Mouse (Mus musculus) hindbrain, embryonic 15.5 days (tissue): ENCODE measurements around the gene Ndufaf7. TPM values are rescaled to one million over a fixed set of nuclear protein-coding genes. Genes with fewer than 3 reads are reported as not detected.

Experiments
- ATAC-seq: fragments of 200-750 bp; cut with Nextera tagmentation; 2 replicates; pipeline ENCODE4 v1.8.0; 2017; ENCODE audit warnings: low read depth, moderate number of reproducible peaks, moderate TSS enrichment; ENCODE audit not compliant: low FRiP score
- H3K27ac ChIP-seq: fragments of 300-500 bp; sonication (generic); replicated peaks from 2 replicates; pipeline ENCODE4 v1.5.1; 2015; ENCODE audit warnings: mild to moderate bottlenecking, inconsistent platforms
- H3K27me3 ChIP-seq: fragments of 300-500 bp; sonication (generic); 2 replicates; pipeline ENCODE4 v1.6.1; 2015; ENCODE audit warnings: control low read depth, inconsistent platforms
- H3K36me3 ChIP-seq: fragments of 300-500 bp; sonication (generic); 2 replicates; pipeline ENCODE4 v1.6.1; 2015; ENCODE audit warnings: control low read depth, inconsistent platforms
- H3K4me1 ChIP-seq: fragments of 300-500 bp; sonication (generic); replicated peaks from 2 replicates; pipeline ENCODE4 v1.6.1; 2015; ENCODE audit warnings: control low read depth, inconsistent platforms
- H3K4me2 ChIP-seq: fragments of 300-500 bp; sonication (generic); 2 replicates; pipeline ENCODE4 v1.6.1; 2015; ENCODE audit warnings: moderate library complexity, mild to moderate bottlenecking, inconsistent platforms
- H3K4me3 ChIP-seq: fragments of 300-500 bp; sonication (generic); 2 replicates; pipeline ENCODE4 v1.5.1; 2015; ENCODE audit warnings: mild to moderate bottlenecking, inconsistent platforms
- H3K9ac ChIP-seq: fragments of 300-500 bp; sonication (generic); 2 replicates; pipeline ENCODE4 v1.6.1; 2015; ENCODE audit warnings: inconsistent platforms
- H3K9me3 ChIP-seq: fragments of 300-500 bp; sonication (generic); 2 replicates; pipeline ENCODE4 v1.6.1; 2016; ENCODE audit warnings: control low read depth, inconsistent platforms
- WGBS: fragments of 180-500 bp; shearing (Covaris S2); methylation state at CpG from one replicate; pipeline ENCODE4 v1.1.7; 2015; 5-methylcytosine and 5-hydroxymethylcytosine counted together
- polyA plus RNA-seq: library from polyadenylated mRNA; unstranded; fragments of >200 nt; fragmentation: Nextera tagmentation; extraction: Ambion mirVana; gene quantifications from 2 replicates; pipeline ENCODE4 v1.2.1, GENCODE M21; 2015

The Ndufaf7 gene
- polyA plus RNA-seq, 1 experiment from 2014 or later: 62.1 TPM

- Histone ChIP-seq H3K27me3 (no peaks in the 10 kb centered on the region), H3K9me3 (no peaks in the 10 kb centered on the region), H3K4me3 (no peak overlapping the region), H3K9ac (no peak overlapping the region), H3K36me3 (no peaks in the 10 kb centered on the region), H3K4me1 (no peaks in the 10 kb centered on the region), H3K27ac (no peak overlapping the region), H3K4me2 (no peak overlapping the region)
- 94% methylated on average over 11 of the region's 11 CpGs for WGBS
- ATAC-seq: no peak
These were observed 29.4 kb downstream of the Ndufaf7 start for GRCm38 (mm10) chr17:78966092-78966883.

- no peak overlapping the region for H3K27ac ChIP-seq
- no peak overlapping the region for H3K4me2 ChIP-seq
- ATAC-seq: no peak
- H3K4me3 ChIP-seq: no peak overlapping the region
- H3K9ac ChIP-seq: no peak overlapping the region
- no peaks in the 10 kb centered on the region for H3K27me3 ChIP-seq
- 82% methylated on average over 3 of the region's 3 CpGs for WGBS
- H3K4me1 ChIP-seq: no peaks in the 10 kb centered on the region
- no peaks in the 10 kb centered on the region for H3K9me3 ChIP-seq
- no peaks in the 10 kb centered on the region for H3K36me3 ChIP-seq
These were observed 31.6 kb downstream of the Ndufaf7 start for GRCm38 (mm10) chr17:78968500-78968899.

GRCm38 (mm10) chr17:78983166-78983565 lies 46.2 kb downstream of the Ndufaf7 start:
- 93% methylated on average over 8 of the region's 8 CpGs for WGBS

GRCm38 (mm10) chr17:78983736-78984135 lies 46.8 kb downstream of the Ndufaf7 start:
- Histone ChIP-seq H3K4me2 (no peak overlapping the region), H3K27ac (no peak overlapping the region), H3K36me3 (no peaks in the 10 kb centered on the region), H3K27me3 (no peaks in the 10 kb centered on the region), H3K4me1 (no peaks in the 10 kb centered on the region), H3K9me3 (no peaks in the 10 kb centered on the region), H3K9ac (no peak overlapping the region), H3K4me3 (no peak overlapping the region)
- whole genome bisulfite sequencing: 90% methylated on average over 3 of the region's 3 CpGs
- ATAC-seq: no peak

More at GRCm38 (mm10) chr17:78983166-78983565, 46.2 kb downstream of the Ndufaf7 start:
- Histone ChIP-seq H3K27me3 (no peaks in the 10 kb centered on the region), H3K9me3 (no peaks in the 10 kb centered on the region), H3K4me2 (no peak overlapping the region), H3K4me1 (no peaks in the 10 kb centered on the region), H3K27ac (no peak overlapping the region), H3K9ac (no peak overlapping the region), H3K4me3 (no peak overlapping the region), H3K36me3 (no peaks in the 10 kb centered on the region)
- no peak for ATAC-seq

GRCm38 (mm10) chr17:78989015-78989414 lies 52.1 kb downstream of the Ndufaf7 start:
- H3K4me2 ChIP-seq: no peak overlapping the region
- H3K4me3 ChIP-seq: no peak overlapping the region
- H3K36me3 ChIP-seq: no peaks in the 10 kb centered on the region
- WGBS: 84% methylated on average over 8 of the region's 8 CpGs
- ATAC-seq: no peak
- no peak overlapping the region for H3K27ac ChIP-seq
- no peaks in the 10 kb centered on the region; the same call in 1 of the 2 replicates for H3K4me1 ChIP-seq
- H3K9ac ChIP-seq: no peak overlapping the region
- no peaks in the 10 kb centered on the region for H3K9me3 ChIP-seq
- no peaks in the 10 kb centered on the region for H3K27me3 ChIP-seq

GRCm38 (mm10) chr17:78991549-78991948 lies 54.6 kb downstream of the Ndufaf7 start:
- ATAC-seq: no peak
- no peak overlapping the region for H3K9ac ChIP-seq
- no peak overlapping the region for H3K4me2 ChIP-seq
- H3K27me3 ChIP-seq: no peaks in the 10 kb centered on the region
- no peak overlapping the region for H3K27ac ChIP-seq
- no peaks in the 10 kb centered on the region for H3K36me3 ChIP-seq
- H3K9me3 ChIP-seq: no peaks in the 10 kb centered on the region
- no peak overlapping the region for H3K4me3 ChIP-seq
- WGBS: 98% methylated on average over 2 of the region's 2 CpGs
- no peaks in the 10 kb centered on the region; the same call in 1 of the 2 replicates for H3K4me1 ChIP-seq

- no peaks in the 10 kb centered on the region for H3K9me3 ChIP-seq
- no peaks in the 10 kb centered on the region for H3K36me3 ChIP-seq
- H3K27ac ChIP-seq: no peak overlapping the region
- no peak overlapping the region for H3K4me2 ChIP-seq
- no peak for ATAC-seq
- H3K27me3 ChIP-seq: no peaks in the 10 kb centered on the region
- 84% methylated on average over 9 of the region's 9 CpGs for WGBS
- H3K9ac ChIP-seq: no peak overlapping the region
- no peaks in the 10 kb centered on the region; the same call in 1 of the 2 replicates for H3K4me1 ChIP-seq
- no peak overlapping the region for H3K4me3 ChIP-seq
These were observed 55.5 kb downstream of the Ndufaf7 start for GRCm38 (mm10) chr17:78992303-78993027.

- WGBS: 42% methylated on average over 2 of the region's 2 CpGs
- Histone ChIP-seq H3K9me3 (no peaks in the 10 kb centered on the region), H3K36me3 (no peaks in the 10 kb centered on the region), H3K4me1 (no peaks in the 10 kb centered on the region; the same call in 1 of the 2 replicates), H3K9ac (no peak overlapping the region), H3K27me3 (no peaks in the 10 kb centered on the region), H3K27ac (no peak overlapping the region), H3K4me3 (no peak overlapping the region), H3K4me2 (no peak overlapping the region)
- ATAC-seq: no peak
These were observed 56.7 kb downstream of the Ndufaf7 start for GRCm38 (mm10) chr17:78993670-78994069.

GRCm38 (mm10) chr17:78994382-78994781 lies 57.4 kb downstream of the Ndufaf7 start:
- no peak overlapping the region for H3K9ac ChIP-seq
- ATAC-seq: no peak
- H3K27ac ChIP-seq: no peak overlapping the region
- no peaks in the 10 kb centered on the region for H3K27me3 ChIP-seq
- no peak overlapping the region for H3K4me3 ChIP-seq
- no peak overlapping the region for H3K4me2 ChIP-seq
- no peaks in the 10 kb centered on the region for H3K36me3 ChIP-seq
- WGBS: 88% methylated on average over 8 of the region's 8 CpGs
- no peaks in the 10 kb centered on the region; the same call in 1 of the 2 replicates for H3K4me1 ChIP-seq
- H3K9me3 ChIP-seq: no peaks in the 10 kb centered on the region

- no peak for ATAC-seq
- Histone ChIP-seq H3K4me3 (no peak overlapping the region), H3K4me2 (no peak overlapping the region), H3K9me3 (no peaks in the 10 kb centered on the region), H3K27me3 (no peaks in the 10 kb centered on the region), H3K9ac (no peak overlapping the region), H3K27ac (no peak overlapping the region), H3K36me3 (no peaks in the 10 kb centered on the region), H3K4me1 (no peaks in the 10 kb centered on the region; the same call in 1 of the 2 replicates)
- 75% methylated on average over 9 of the region's 9 CpGs for WGBS
These were observed 58.2 kb downstream of the Ndufaf7 start for GRCm38 (mm10) chr17:78994931-78995820.
